Mouse (Mus musculus): Measurements from ENCODE around the gene Nhlrc1.
A peak's percentile ranks its signal among the peaks of the same experiment; 100 is the strongest.

Nhlrc1 gene

DNA sequence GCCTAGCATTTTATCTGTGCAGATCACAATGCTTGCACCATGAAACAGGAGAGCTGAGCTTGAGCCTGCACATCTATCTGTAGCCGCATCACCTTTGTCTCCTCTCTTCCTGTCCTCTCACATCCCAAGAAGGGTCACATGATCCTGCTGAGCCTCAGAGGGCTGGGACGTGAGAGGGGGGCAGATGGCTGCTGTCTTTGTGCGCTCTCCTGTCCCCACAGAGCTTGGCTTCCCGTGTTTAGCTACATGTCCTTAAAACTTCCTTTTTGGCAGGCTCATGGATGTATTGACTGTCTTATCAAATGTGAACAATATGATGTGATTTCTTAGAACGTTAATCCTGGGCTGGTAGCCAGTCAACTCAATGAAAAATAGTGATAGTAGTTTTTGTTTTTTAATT is 15.2 kb downstream of the Nhlrc1 start:
- DNase-seq = no peak

DNA sequence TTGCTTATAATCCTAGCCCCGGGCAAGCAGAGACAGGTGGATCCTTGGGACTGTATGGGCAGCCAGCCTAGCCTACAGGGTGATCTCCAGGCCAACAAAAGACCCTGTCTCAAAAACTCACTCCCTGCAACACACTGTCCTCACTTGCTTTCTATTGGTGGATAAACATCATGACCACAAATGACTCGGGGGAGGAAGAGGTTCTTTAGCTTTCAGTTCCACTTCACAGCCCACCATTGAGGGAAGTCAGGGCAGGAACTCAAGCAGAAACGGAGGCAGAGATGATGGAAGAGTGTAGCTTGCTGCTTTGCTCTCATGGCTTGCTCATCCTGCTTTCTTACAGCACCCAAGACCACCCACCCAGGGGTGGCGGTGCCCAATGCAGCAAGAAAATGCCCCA is 17.3 kb downstream of the Nhlrc1 start:
- no peak for DNase-seq

DNA sequence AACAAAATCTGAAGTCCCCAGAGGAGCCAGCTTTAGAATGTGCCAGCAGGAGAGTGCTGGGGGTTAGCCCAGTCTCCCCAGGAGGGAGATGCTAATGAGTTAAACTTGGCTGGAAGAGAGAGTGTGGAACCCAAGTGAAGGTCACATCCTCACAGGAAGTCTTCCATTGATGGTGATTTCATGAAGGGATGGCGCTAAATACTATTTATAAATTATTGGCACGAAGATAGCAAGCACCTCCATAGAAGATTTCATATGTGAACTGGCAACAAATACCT is 21.4 kb downstream of the Nhlrc1 start:
- DNase-seq = peak; percentile 65

DNA sequence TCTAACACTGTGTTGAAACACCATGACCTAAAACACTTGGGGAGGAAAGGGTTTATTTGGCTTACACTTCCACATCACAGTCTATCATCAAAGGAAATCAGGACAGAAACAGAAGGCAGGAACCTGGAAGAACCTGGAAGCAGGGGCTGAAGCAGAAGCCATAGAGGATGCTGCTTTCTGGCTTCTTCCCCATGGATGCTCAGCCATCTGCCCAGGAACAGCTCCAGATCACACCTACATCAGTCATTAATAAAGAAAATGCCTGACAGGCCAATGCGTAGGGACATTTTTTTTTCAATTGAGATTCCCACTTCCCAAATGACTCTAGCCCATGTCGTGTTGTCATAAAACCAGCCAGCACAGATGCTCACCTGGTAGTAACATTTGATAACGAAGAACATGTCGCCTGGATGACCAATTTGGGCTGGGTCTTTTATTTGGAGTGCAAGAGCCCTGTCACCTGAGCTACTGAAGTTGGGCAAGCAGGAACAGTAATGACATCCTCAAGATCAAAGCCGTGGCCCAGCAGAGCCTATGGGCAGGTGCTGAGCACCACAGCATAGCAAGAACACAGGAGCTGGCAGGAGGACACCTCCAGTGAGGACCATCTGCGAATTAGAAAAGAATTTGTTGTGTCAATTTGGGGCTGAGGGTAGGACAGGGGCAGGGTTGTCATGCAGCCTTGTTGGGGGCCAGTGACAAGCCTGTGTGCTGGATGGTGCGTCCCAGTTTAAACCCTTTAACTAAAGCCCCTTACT is 22.0 kb downstream of the Nhlrc1 start:
- peak; percentile 41 for DNase-seq

- no peak for DNase-seq
These were observed 24.2 kb downstream of the Nhlrc1 start for GRCm38 (mm10) chr13:46990376-46991011.

DNA sequence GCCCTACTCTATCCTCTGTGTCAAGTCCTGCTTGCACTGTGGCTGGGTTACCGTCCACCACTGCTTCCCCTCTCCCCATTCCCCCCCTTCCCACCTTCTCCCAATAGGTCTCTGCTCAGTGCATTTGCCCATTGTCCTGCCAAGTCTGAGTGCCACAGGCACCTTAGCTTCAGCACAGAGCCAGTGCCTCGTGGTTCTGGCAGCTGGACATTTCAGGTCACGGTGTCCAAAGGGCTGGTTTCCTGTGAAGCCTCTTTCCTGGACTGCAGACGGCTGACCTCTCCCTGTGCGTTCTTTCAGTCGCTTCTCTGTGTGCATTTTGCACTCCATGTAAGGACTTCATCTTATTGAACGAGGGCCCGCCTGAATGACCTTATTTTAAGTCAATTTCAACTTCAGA is 26.7 kb downstream of the Nhlrc1 start:
- DNase-seq = no peak

GRCm38 (mm10) chr13:46986208-46986607 is 28.4 kb downstream of the Nhlrc1 start:
- DNase-seq = no peak

DNA sequence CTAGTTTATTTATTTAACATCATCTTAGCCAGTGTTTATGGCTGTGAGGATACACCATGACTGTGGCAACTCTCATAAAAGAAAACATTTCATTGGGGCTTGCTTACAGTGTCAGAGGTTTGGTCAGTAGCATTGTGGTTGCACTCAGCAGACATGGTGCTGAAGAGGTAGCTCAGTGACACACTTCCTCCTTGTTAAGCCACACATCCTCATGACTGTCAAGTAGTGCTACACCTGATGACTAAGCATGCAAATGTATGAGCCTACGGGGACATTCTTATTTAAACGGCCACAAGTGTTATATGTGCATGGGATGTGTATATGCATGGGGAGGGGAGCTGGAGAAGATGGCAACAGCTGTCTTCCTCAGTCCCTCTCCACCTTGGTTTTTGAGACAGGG is 30.8 kb downstream of the Nhlrc1 start:
- no peak for DNase-seq

- DNase-seq = no peak
These were observed 34.7 kb downstream of the Nhlrc1 start for GRCm38 (mm10) chr13:46979836-46980490.

- DNase-seq = no peak
These were observed 38.1 kb downstream of the Nhlrc1 start for GRCm38 (mm10) chr13:46976532-46976931.

- no peak for DNase-seq
These were observed 38.7 kb downstream of the Nhlrc1 start for GRCm38 (mm10) chr13:46975930-46976329.

DNA sequence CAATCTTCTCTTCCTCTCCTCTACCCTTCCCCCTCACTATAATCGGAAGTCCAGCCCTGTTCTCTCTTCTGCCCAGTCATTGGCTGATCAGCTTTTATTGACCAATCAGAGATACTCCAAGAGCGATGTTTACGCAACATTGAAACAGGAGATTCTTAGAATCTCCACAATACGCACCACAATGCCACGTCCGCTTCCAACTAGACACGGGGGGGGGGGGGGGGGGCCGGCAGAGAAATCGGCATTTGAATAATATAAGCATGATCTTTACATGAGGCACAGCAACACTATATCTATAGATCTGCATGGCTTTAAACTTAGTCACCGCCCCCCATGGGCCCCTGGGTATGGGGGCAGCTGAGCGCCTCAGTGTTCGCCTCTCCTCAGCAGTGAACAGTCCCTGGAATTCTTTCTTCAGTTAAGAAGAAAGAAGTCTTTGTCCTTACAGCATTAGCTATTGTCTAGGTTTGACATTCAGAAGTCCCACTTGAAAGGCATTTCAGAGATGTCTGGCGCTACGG is 39.6 kb downstream of the Nhlrc1 start:
- DNase-seq = no peak

GRCm38 (mm10) chr13:46970286-46970945 is 44.2 kb downstream of the Nhlrc1 start:
- DNase-seq = no peak

- DNase-seq = no peak
These were observed 46.0 kb downstream of the Nhlrc1 start for GRCm38 (mm10) chr13:46968626-46969025.

GRCm38 (mm10) chr13:46967308-46967707 is 47.3 kb downstream of the Nhlrc1 start:
- DNase-seq = no peak
